Mouse (Mus musculus) heart, embryonic 11.5 days (tissue): ENCODE results near the gene Gm10722. TPM values are rescaled to one million over a fixed set of nuclear protein-coding genes. Genes with fewer than 3 reads are reported as not detected.
"Not testable (repeated sequence)": the region's sequence is repeated elsewhere in the genome, so short reads cannot be mapped to it uniquely, and the experiment has no call there.

Source experiments
- ATAC-seq: fragments of 200-750 bp; cut with Nextera tagmentation; replicated peaks from 2 replicates; pipeline ENCODE4 v1.8.0; 2017; ENCODE audit warnings: moderate library complexity; ENCODE audit not compliant: insufficient number of reproducible peaks, low FRiP score, low TSS enrichment
- H3K27ac ChIP-seq: fragments of 300-500 bp; sonication (generic); 2 replicates; pipeline ENCODE4 v1.5.1; 2014; ENCODE audit warnings: mild to moderate bottlenecking, low read depth, low read length
- H3K27me3 ChIP-seq: fragments of 300-500 bp; sonication (generic); 2 replicates; pipeline ENCODE4 v1.6.1; 2014; ENCODE audit warnings: mild to moderate bottlenecking, low read length, mixed read lengths; ENCODE audit not compliant: control insufficient read depth, insufficient read depth
- H3K36me3 ChIP-seq: fragments of 300-500 bp; sonication (generic); 2 replicates; pipeline ENCODE4 v1.6.1; 2014; ENCODE audit warnings: mild to moderate bottlenecking, low read length, moderate library complexity, mixed read lengths; ENCODE audit not compliant: control insufficient read depth, insufficient read depth
- H3K4me1 ChIP-seq: fragments of 300-500 bp; sonication (generic); 2 replicates; pipeline ENCODE4 v1.6.1; 2014; ENCODE audit warnings: low read length; ENCODE audit not compliant: control insufficient read depth, insufficient read depth
- H3K4me2 ChIP-seq: fragments of 300-500 bp; sonication (generic); 2 replicates; pipeline ENCODE4 v1.6.1; 2014; ENCODE audit warnings: mild to moderate bottlenecking, moderate library complexity
- H3K4me3 ChIP-seq: fragments of 300-500 bp; sonication (generic); 2 replicates; pipeline ENCODE4 v1.5.1; 2014; ENCODE audit warnings: low read depth, low read length
- H3K9ac ChIP-seq: fragments of 300-500 bp; sonication (generic); 2 replicates; pipeline ENCODE4 v1.6.1; 2014; ENCODE audit warnings: mild to moderate bottlenecking, low read depth, low read length, moderate library complexity
- H3K9me3 ChIP-seq: fragments of 300-500 bp; sonication (generic); replicated peaks from 2 replicates; pipeline ENCODE4 v1.6.1; 2016; ENCODE audit warnings: low read length; ENCODE audit not compliant: control insufficient read depth
- WGBS: fragments of 180-500 bp; shearing (Covaris S2); extraction: QIAGEN DNeasy Blood & Tissue Kit; methylation state at CpG from one replicate; pipeline ENCODE4 v1.1.7; 2014; ENCODE audit not compliant: insufficient replicate concordance; 5-methylcytosine and 5-hydroxymethylcytosine counted together
- polyA plus RNA-seq: library from polyadenylated mRNA; unstranded; fragments of >200 nt; fragmentation: Nextera tagmentation; extraction: Ambion mirVana; gene quantifications from 2 replicates; pipeline ENCODE4 v1.2.1, GENCODE M21; 2014

The Gm10722 gene
- polyA plus RNA-seq, result not detected in 2 replicates

DNA sequence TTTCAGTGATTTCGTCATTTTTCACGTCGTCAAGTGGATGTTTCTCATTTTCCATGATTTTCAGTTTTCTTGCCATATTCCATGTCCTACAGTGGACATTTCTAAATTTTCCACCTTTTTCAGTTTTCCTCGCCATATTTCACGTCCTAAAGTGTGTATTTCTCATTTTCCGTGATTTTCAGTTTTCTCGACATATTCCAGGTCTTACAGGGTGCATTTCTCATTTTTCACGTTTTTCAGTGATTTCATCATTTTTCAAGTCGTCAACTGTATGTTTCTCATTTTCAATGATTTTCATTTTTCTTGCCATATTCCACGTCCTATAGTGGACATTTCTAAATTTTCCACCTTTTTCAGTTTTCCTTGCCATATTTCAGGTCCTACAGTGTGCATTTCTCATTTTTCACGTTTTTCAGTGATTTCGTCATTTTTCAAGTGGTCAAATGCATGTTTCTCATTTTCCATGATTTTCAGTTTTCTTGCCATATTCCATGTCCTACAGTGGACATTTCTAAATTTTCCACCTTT lies at the start of gene Gm10722:
Gene Gm10722 (plus strand): TSS at position 478 of the 528 bp plus-strand sequence.
- not testable (repeated sequence) for H3K36me3 ChIP-seq, H3K4me1 ChIP-seq, H3K27ac ChIP-seq, H3K9me3 ChIP-seq, H3K4me3 ChIP-seq, H3K27me3 ChIP-seq, ATAC-seq, H3K9ac ChIP-seq, H3K4me2 ChIP-seq
- WGBS, result 57% methylated on average over 12 of the region's 12 CpGs

DNA sequence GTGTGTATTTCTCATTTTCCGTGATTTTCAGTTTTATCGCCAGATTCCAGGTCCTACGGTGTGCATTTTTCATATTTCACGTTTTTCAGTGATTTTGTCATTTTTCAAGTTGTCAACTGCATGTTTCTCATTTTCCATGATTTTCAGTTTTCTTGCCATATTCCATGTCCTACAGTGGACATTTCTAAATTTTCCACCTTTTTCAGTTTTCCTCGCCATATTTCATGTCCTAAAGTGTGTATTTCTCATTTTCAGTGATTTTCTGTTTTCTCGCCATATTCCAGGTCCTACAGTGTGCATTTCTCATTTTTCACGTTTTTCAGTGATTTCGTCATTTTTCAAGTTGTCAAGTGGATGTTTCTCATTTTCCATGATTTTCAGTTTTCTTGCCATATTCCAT lies 284 bp downstream of the Gm10722 start:
- not testable (repeated sequence) for H3K9me3 ChIP-seq, H3K27me3 ChIP-seq, ATAC-seq, H3K4me2 ChIP-seq, H3K27ac ChIP-seq, H3K9ac ChIP-seq, H3K36me3 ChIP-seq, H3K4me3 ChIP-seq, H3K4me1 ChIP-seq
- WGBS, result 62% methylated on average over 8 of the region's 8 CpGs

DNA sequence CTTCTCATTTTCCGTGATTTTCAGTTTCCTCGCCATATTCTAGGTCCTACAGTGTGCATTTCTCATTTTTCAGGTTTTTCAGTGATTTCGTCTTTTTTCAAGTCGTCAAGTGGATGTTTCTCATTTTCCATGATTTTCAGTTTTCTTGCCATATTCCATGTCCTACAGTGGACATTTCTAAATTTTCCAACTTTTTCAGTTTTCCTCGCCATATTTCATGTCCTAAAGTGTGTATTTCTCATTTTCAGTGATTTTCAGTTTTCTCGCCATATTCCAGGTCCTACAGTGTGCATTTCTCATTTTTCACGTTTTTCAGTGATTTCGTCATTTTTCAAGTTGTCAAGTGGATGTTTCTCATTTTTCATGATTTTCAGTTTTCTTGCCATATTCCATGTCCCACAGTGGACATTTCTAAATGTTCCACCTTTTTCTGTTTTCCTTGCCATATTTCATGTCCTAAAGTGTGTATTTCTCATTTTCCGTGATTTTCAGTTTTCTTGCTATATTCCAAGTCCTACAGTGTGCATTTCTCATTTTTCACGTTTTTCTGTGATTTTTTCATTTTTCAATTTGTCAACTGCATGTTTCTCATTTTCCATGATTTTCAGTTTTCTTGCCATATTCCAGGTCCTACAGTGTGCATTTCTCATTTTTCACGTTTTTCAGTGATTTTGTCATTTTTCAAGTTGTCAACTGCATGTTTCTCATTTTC lies 1.4 kb downstream of the Gm10722 start:
- not testable (repeated sequence) for H3K27ac ChIP-seq, H3K4me3 ChIP-seq, H3K36me3 ChIP-seq, H3K27me3 ChIP-seq, H3K9ac ChIP-seq, H3K4me2 ChIP-seq, H3K9me3 ChIP-seq, H3K4me1 ChIP-seq
- ATAC-seq, result peak; percentile 86
- WGBS, result 48% methylated on average over 8 of the region's 11 CpGs

DNA sequence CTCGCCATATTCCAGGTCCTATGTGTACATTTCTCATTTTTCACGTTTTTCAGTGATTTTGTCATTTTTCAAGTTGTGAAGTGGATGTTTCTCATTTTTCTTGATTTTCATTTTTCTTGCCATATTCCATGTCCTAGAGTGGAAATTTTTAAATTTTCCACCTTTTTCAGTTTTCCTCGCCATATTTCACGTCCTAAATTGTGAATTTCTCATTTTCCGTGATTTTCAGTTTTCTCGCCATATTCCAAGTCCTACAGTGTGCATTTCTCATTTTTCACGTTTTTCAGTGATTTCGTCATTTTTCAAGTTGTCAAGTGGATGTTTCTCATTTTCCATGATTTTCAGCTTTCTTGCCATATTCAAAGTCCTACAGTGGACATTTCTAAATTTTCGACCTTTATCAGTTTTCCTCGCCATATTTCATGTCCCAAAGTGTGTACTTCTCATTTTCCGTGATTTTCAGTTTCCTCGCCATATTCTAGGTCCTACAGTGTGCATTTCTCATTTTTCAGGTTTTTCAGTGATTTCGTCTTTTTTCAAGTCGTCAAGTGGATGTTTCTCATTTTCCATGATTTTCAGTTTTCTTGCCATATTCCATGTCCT lies 2.2 kb downstream of the Gm10722 start, which contains the start of gene Gm11168:
Gene Gm11168 (plus strand): TSS at position 553 of the 603 bp plus-strand sequence.
- ATAC-seq, H3K4me3 ChIP-seq, H3K9ac ChIP-seq, H3K27me3 ChIP-seq, H3K36me3 ChIP-seq, H3K4me2 ChIP-seq, H3K4me1 ChIP-seq, H3K9me3 ChIP-seq, H3K27ac ChIP-seq: not testable (repeated sequence)
- whole genome bisulfite sequencing, result 61% methylated on average over 6 of the region's 14 CpGs

GRCm38 (mm10) chr9:3006179-3006578 lies 5.5 kb downstream of the Gm10722 start:
- not testable (repeated sequence) for H3K27ac ChIP-seq, H3K4me1 ChIP-seq, H3K27me3 ChIP-seq, H3K4me2 ChIP-seq, H3K36me3 ChIP-seq, H3K9ac ChIP-seq, H3K9me3 ChIP-seq, H3K4me3 ChIP-seq
- WGBS, result 69% methylated on average over 1 of the region's 5 CpGs
- 0 out of 2 replicates have a peak, but pooled peaks have one; percentile 2 for ATAC-seq

DNA sequence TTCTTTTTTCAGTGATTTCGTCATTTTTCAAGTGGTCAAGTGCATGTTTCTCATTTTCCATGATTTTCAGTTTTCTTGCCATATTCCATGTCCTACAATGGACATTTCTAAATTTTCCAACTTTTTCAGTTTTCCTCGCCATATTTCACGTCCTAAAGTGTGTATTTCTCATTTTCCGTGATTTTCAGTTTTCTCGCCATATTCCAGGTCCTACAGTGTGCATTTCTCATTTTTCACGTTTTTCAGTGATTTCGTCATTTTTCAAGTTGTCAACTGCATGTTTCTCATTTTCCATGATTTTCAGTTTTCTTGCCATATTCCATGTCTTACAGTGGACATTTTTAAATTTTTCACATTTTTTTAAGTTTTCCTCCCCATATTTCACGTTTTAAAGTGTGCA lies 5.9 kb downstream of the Gm10722 start:
- H3K27ac ChIP-seq, H3K4me2 ChIP-seq, H3K9ac ChIP-seq, H3K4me3 ChIP-seq, H3K9me3 ChIP-seq, H3K27me3 ChIP-seq, H3K36me3 ChIP-seq, H3K4me1 ChIP-seq: not testable (repeated sequence)
- WGBS, result 65% methylated on average over 7 of the region's 8 CpGs
- peak; percentile 75 for ATAC-seq

GRCm38 (mm10) chr9:3007272-3007671 lies 6.5 kb downstream of the Gm10722 start:
- WGBS, result 74% methylated on average over 7 of the region's 9 CpGs
- H3K4me3 ChIP-seq, H3K9ac ChIP-seq, H3K27me3 ChIP-seq, H3K9me3 ChIP-seq, H3K4me1 ChIP-seq, H3K4me2 ChIP-seq, H3K36me3 ChIP-seq, H3K27ac ChIP-seq: not testable (repeated sequence)
- ATAC-seq, result 0 out of 2 replicates have a peak, but pooled peaks have one; percentile 10

- ATAC-seq, result peak; percentile 55
- not testable (repeated sequence) for H3K9me3 ChIP-seq, H3K4me3 ChIP-seq, H3K36me3 ChIP-seq, H3K27ac ChIP-seq, H3K9ac ChIP-seq, H3K4me1 ChIP-seq, H3K27me3 ChIP-seq, H3K4me2 ChIP-seq
- no CpG with 5 or more reads among the region's 5 CpGs for WGBS
Measured at GRCm38 (mm10) chr9:3009331-3009730, 8.6 kb downstream of the Gm10722 start.
